Mouse (Mus musculus) c-Kit-positive CD71-positive TER-119-positive erythroid progenitor cells, embryonic 14.5 days (primary cell): Measurements from ENCODE around the gene Uspl1.

Experiments
- DNase-seq: peaks from one replicate; pipeline ENCODE4 v3.0.0-alpha.2; 2013; ENCODE audit warnings: low spot score

The Uspl1 gene

DNA sequence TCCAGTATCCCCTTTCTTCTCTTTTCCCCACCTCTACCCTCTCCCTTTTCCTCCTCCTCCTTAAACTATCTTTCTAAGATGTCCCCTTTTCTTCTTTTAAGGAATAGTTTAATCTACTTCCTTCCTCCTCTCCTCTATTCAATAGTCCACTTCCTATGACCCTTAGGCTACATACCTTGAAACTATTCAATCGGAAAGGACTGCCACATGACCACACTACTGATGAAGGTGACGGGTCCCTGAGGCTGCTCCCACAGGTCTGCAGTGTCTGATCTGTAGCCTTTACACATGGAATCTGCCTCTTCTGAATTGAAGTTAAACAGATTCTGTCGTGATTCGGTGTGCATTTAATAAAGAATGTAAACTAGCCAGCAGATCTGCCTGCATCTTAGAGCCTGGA is 28.7 kb downstream of the Uspl1 start:
- no peak for DNase-seq

GRCm38 (mm10) chr5:149215540-149215939 is 31.4 kb downstream of the Uspl1 start:
- DNase-seq = no peak

GRCm38 (mm10) chr5:149217524-149218357 is 33.6 kb downstream of the Uspl1 start:
- peak; percentile 26 for DNase-seq

DNA sequence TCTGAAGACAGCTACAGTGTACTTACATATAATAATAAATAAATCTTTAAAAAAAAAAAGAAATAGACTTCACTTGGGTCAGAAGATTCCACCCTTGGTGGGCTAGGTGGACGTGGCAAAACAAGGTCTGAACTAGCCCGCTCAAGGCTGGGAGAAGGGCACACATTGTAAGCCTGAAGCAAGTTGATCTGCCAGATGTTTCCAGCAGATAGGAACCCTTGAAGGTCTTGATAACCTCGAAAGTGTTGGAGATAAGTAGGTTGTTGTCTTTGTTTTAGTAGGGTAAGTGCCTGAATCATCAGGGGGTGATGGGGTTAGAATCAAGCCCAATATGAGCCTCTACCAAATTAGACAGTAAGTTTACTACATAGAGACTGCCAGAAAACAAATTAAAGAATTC is 35.3 kb downstream of the Uspl1 start:
- DNase-seq = peak; percentile 57

DNA sequence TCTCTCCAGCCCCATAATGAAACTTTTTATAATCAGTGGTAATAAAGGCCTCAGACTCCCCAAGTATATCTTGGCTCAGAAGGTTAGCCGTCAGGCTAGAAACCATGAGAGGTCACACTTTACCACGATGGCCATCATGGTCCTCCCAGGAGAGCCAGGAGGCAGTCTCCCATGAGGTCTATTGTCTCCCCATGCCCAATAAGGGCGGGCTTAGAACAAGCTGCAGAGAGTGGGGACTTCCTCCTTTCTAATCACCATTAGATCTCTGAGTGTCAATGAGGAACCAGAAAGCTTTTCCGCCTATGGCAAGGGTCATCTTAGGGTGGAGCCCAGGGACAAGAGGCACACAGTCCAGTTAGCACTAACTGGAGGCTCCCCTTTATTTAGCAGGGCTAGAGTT is 37.2 kb downstream of the Uspl1 start:
- no peak for DNase-seq

GRCm38 (mm10) chr5:149224666-149225065 is 40.5 kb downstream of the Uspl1 start:
- DNase-seq = no peak

GRCm38 (mm10) chr5:149228700-149229618 is 44.8 kb downstream of the Uspl1 start:
- peak; percentile 94 for DNase-seq

DNA sequence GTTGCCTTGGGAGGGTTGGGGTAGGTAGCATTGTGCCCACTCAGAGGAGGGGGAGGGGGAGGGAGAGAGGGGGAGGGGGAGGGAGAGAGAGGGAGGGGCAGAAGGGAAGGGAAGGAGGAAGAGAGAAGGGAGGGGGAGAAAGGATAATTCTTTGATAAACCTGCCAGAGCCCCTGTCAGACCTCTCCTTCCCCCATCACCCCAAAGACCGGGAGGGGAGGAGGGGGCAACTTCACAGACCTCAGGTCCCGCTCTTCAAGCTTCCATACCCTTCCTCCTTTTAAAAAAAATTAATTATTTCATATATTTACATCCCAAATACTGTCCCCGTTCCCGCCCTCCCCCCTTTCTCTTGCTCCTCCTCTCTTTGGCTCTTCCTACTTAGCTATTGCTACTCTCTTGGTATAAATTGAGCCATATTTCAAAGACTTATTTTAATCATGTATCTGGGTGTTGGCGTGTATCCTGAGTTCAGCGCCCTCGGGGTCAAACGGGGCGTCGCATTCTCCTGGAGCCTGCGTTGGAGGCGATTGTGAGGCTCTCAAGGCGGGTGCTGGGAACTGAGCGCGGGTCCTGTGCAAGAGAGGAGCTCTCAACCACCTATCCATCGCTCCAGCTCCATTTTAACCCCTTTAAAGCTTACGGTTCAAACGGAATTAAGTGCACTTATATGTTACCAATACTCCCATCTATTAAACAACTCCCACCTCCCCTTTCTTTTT is 45.6 kb downstream of the Uspl1 start:
- no peak for DNase-seq

DNA sequence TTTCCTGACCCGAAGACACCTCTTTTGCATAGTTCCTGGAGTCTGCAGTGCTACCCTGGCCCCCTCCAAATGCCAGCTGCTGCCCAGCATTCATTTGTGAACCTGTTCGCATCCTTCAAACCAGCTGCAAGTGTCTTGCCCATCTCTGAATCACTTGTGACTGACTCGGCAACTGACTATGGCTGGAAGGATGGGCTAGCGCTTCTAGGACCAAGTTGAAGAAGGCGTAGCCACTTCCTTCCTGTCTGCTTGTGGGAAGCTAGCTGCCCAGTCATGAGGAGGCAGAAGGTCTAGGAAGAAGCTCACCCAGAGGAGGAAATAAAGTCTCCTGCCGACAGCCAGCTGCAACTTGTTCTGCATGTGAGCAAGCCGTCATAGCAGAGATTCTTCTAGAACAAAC is 50.9 kb downstream of the Uspl1 start:
- DNase-seq = no peak

DNA sequence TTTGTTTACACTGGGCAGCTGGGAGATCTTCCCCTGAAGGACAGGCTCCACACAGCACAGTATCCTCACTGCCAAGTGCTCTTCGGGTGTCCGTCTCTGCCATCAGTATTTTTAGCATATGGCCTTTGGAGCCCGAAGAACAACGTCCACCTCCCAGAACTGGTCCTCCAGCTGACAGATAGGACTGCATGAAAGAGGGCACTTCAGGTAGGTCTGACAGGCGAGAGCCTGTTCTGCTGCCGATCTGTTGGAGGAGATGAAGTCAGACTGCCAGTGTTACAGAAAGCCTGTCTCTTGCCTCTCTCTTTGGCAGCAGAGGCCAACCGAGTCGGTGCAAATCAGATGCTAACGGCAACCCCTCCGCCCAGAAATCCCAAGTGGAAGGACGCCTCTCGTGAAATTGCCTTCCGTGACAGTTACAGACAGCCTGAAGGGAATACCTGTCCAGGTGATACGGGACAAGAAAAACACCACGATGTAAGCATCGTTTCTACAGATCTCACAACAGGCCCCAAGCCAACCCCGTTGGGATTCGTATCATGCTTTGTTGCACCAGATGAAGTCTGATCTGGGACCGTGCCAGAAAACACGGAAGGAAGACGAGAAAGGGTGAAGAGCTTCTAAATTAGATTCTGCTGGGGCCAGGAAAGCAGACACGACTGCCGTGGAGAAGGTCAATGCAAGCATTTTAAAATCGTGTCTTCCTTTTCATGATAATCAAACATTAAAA is 53.2 kb downstream of the Uspl1 start:
- no peak for DNase-seq

DNA sequence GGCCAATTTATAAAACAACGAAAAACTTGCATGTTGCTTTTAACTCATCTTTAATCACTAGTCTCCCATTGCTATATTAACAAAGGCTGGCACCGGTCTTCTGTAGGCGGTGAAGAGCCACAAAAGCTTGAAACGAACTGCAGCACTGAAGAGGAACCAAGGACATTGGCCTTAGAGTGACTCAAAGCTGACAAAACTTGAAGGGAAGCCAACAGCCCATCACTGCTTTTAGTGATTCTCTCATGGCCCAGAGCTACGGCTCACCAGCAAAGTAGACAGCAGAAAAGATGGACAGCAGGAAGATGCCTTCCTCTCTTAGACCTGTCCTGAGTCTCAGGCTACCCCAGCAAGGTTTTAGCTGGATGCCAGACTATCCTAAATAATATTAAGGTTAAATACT is 58.3 kb downstream of the Uspl1 start:
- DNase-seq = no peak

DNA sequence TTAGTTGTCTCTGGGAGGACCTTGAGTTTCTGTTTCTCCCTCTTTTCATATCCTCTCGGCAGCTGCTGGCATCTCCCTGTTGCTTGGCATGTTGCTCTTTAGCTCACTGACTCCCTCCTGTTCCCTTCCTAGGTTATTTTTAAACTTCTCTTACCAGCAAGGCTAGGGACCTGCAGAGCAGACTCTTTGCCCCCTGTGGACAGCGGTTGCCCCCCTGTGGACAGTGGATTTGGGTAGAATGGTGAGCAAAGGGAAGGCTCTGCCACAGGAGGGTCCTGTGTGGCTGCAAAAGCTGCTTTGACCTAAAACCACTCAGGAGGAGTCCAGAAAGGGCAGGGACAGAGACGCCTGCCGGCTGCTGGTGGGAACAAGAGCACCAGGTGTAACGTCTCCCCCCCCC is 58.9 kb downstream of the Uspl1 start:
- no peak for DNase-seq

DNA sequence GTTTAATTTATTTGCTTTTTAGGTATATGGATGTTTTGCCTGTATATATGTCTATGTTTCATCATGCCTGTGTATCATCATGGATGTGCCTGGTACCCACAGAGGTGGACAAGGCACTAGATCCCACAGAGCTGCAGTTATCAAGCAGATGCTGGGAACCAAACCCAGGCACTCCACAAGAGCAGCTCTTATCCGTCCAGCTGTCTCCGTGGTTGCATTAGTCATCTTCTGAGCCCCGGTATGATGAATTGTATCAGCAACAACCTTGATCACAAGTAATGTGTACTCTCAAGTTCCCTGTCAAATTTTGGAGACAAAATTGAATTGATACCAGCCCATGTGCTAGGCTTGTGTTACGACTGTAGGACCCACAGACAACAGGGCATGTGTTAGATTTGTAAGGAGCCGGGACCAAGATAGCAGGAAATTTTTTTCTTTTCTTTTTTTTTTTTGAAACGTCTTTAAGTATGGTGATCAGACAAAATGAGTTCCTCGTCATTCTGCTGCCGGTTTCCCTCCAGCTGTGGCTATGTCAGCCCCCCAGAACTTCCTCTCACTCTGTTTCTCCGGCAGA is 61.3 kb downstream of the Uspl1 start:
- DNase-seq = peak; percentile 57

GRCm38 (mm10) chr5:149245965-149246470 is 61.9 kb downstream of the Uspl1 start:
- peak; percentile 75 for DNase-seq

GRCm38 (mm10) chr5:149247047-149247904 is 63.1 kb downstream of the Uspl1 start:
- DNase-seq = no peak

DNA sequence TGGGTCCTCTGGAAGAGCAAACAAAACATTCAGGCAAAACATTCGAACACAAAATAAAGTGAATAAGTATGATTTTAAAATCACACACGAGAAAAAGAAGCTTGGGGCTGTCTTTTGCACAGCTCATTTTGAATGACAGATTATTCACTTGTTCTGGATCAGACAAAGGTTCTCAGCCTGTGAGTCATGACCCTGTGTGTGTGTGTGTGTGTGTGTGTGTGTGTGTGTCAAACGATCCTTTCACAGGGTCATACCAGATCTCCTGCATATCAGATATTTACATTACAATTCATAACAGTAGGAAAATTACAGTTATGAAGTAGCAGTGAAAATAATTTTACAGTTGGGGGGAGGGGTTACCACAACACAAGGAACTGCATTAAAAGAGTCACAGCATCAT is 68.2 kb downstream of the Uspl1 start:
- no peak for DNase-seq

- DNase-seq = no peak
Measured at GRCm38 (mm10) chr5:149253491-149253890, 69.3 kb downstream of the Uspl1 start.

DNA sequence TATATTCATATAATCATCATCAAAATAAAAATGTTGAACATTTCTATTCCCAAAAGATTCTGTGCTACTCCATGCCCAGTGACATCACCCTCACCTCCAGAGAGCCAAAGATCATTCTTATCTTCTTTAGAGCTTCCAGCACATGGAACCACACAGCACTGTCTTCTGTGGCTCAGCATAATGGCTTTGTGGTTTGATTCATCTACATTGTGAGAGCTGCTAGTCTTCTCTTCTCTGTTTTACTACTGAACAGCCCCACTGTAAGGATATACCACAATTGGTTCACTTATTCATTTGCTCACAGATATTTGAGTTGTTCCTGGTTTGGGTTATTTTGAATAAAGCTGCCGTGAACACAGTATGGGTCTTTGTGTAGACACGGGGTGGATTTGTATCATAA is 71.4 kb downstream of the Uspl1 start:
- DNase-seq = no peak

GRCm38 (mm10) chr5:149257518-149258281 is 73.5 kb downstream of the Uspl1 start:
- no peak for DNase-seq
